Mouse (Mus musculus) embryonic fibroblast, embryonic 13.5 days (primary cell): ENCODE data around the gene Ybx3. TPM values are rescaled to one million over a fixed set of nuclear protein-coding genes. Genes with fewer than 3 reads are reported as not detected.

Experiments used
- H3K27ac ChIP-seq: 2 replicates; pipeline ENCODE4 v1.5.1; 2012; ENCODE audit warnings: low read length, control low read depth, inconsistent platforms; ENCODE audit not compliant: insufficient read depth
- H3K4me1 ChIP-seq: 2 replicates; pipeline ENCODE4 v1.6.1; 2011; ENCODE audit warnings: low read length; ENCODE audit not compliant: control insufficient read depth, insufficient read depth
- H3K4me3 ChIP-seq: 2 replicates; pipeline ENCODE4 v1.5.1; 2011; ENCODE audit warnings: mild to moderate bottlenecking, control low read depth, low read length; ENCODE audit not compliant: insufficient read depth
- CTCF ChIP-seq: IDR thresholded peaks from 2 replicates; pipeline ENCODE4 v1.5.1; 2011; ENCODE audit warnings: mild to moderate bottlenecking, control low read depth, low read length, moderate library complexity, borderline replicate concordance; ENCODE audit not compliant: insufficient read depth
- POLR2A ChIP-seq: IDR thresholded peaks from 2 replicates; pipeline ENCODE4 v1.6.1; 2011; ENCODE audit warnings: low read depth, mild to moderate bottlenecking, control low read depth, low read length, moderate library complexity
- polyA plus RNA-seq: library from polyadenylated mRNA; stranded (reverse); fragments of >200 nt; gene quantifications from 2 replicates; pipeline ENCODE4 v1.2.4, GENCODE M21; 2011; ENCODE audit warnings: low read depth; ENCODE audit not compliant: missing spikeins, insufficient read length

Gene Ybx3
- polyA plus RNA-seq, 1 experiment: 262 TPM

GRCm38 (mm10) chr6:131338787-131339186, 49.5 kb downstream of the Ybx3 start:
- no peak for TF ChIP-seq CTCF
- TF ChIP-seq POLR2A: no peak
- Histone ChIP-seq H3K4me1 (peaks cover 9% of the 10 kb centered on the region; the same call in 1 of the 2 replicates), H3K27ac (peak overlapping the region; percentile 84), H3K4me3 (no peak overlapping the region)

GRCm38 (mm10) chr6:131327076-131327475, 61.2 kb downstream of the Ybx3 start:
- Histone ChIP-seq H3K4me3 (no peak overlapping the region), H3K4me1 (0 out of 2 replicates have a peak, but pooled peaks cover 2% of the 10 kb centered on the region), H3K27ac (no peak overlapping the region)
- TF ChIP-seq POLR2A (no peak), CTCF (no peak)

- Histone ChIP-seq H3K4me1 (0 out of 2 replicates have a peak, but pooled peaks cover 3% of the 10 kb centered on the region), H3K4me3 (no peak overlapping the region), H3K27ac (no peak overlapping the region)
- no peak for TF ChIP-seq CTCF
- TF ChIP-seq POLR2A: no peak
Measured at GRCm38 (mm10) chr6:131321854-131322639, 66.2 kb downstream of the Ybx3 start.

- Histone ChIP-seq H3K4me3 (no peak overlapping the region), H3K4me1 (peaks cover 6% of the 10 kb centered on the region), H3K27ac (peak overlapping the region; percentile 47; the same call in 1 of the 2 replicates)
- TF ChIP-seq POLR2A (no peak), CTCF (no peak)
Measured at GRCm38 (mm10) chr6:131316155-131317101, 71.8 kb downstream of the Ybx3 start.

Other genes with a start within 250 kb of the Ybx3 start
- 0.73 TPM in 1 of 2 replicates, not detected in the other for gene Klra2, start 141.1 kb downstream of the Ybx3 start, polyA plus RNA-seq
- 45.3 and 46.1 TPM in 2 replicates for gene Magohb, start 95.2 kb downstream of the Ybx3 start, polyA plus RNA-seq
- gene Styk1, start 34.9 kb downstream of the Ybx3 start, polyA plus RNA-seq: 11.3 and 26.4 TPM in 2 replicates
- gene 5430401F13Rik, start 97.9 kb upstream of the Ybx3 start, polyA plus RNA-seq: not detected in 2 replicates
- gene Gm6619, start 97.9 kb upstream of the Ybx3 start, polyA plus RNA-seq: not detected in 2 replicates
- gene Tas2r130, start 242.4 kb upstream of the Ybx3 start, polyA plus RNA-seq: not detected in 2 replicates